Mouse (Mus musculus) hindbrain, postnatal 0 days (tissue): Measurements from ENCODE around the gene Abhd14a. TPM values are rescaled to one million over a fixed set of nuclear protein-coding genes. Genes with fewer than 3 reads are reported as not detected.

Experiments used
- ATAC-seq: fragments of 200-750 bp; cut with Nextera tagmentation; 2 replicates; pipeline ENCODE4 v1.8.0; 2017; ENCODE audit warnings: mild to moderate bottlenecking, moderate TSS enrichment, moderate library complexity
- DNase-seq: peaks from one replicate; pipeline ENCODE4 v3.0.0-alpha.2; 2015; ENCODE audit warnings: low spot score
- H3K27ac ChIP-seq: fragments of 300-500 bp; sonication (generic); 2 replicates; pipeline ENCODE4 v1.5.1; 2014; ENCODE audit warnings: mild to moderate bottlenecking
- H3K27me3 ChIP-seq: fragments of 300-500 bp; sonication (generic); 2 replicates; pipeline ENCODE4 v1.6.1; 2014; ENCODE audit warnings: low read length, mixed read lengths; ENCODE audit not compliant: insufficient read depth
- H3K36me3 ChIP-seq: fragments of 300-500 bp; sonication (generic); 2 replicates; pipeline ENCODE4 v1.6.1; 2014; ENCODE audit warnings: low read length, mixed read lengths; ENCODE audit not compliant: insufficient read depth
- H3K4me1 ChIP-seq: fragments of 300-500 bp; sonication (generic); 2 replicates; pipeline ENCODE4 v1.6.1; 2014; ENCODE audit warnings: antibody characterized with exemption, low read length, mixed read lengths; ENCODE audit not compliant: insufficient read depth
- H3K4me2 ChIP-seq: fragments of 300-500 bp; sonication (generic); 2 replicates; pipeline ENCODE4 v1.6.1; 2014; ENCODE audit warnings: low read depth, mild to moderate bottlenecking, low read length, moderate library complexity, mixed read lengths
- H3K4me3 ChIP-seq: fragments of 300-500 bp; sonication (generic); 2 replicates; pipeline ENCODE4 v1.5.1; 2014; ENCODE audit warnings: low read length
- H3K9ac ChIP-seq: fragments of 300-500 bp; sonication (generic); replicated peaks from 2 replicates; pipeline ENCODE4 v1.6.1; 2014; ENCODE audit warnings: mild to moderate bottlenecking, low read length, moderate library complexity, mixed read lengths
- H3K9me3 ChIP-seq: fragments of 300-500 bp; sonication (generic); 2 replicates; pipeline ENCODE4 v1.6.1; 2016; ENCODE audit warnings: low read length, mixed read lengths
- CTCF ChIP-seq: IDR thresholded peaks from 2 replicates; pipeline ENCODE4 v1.5.1; 2016; ENCODE audit warnings: antibody characterized with exemption, control low read depth, low read depth
- WGBS: fragments of 180-500 bp; shearing (Covaris S2); extraction: QIAGEN DNeasy Blood & Tissue Kit; methylation state at CpG from one replicate; pipeline ENCODE4 v1.1.7; 2014; 5-methylcytosine and 5-hydroxymethylcytosine counted together
- polyA plus RNA-seq: library from polyadenylated mRNA; unstranded; fragments of >200 nt; fragmentation: Nextera tagmentation; extraction: Ambion mirVana; gene quantifications from 2 replicates; pipeline ENCODE4 v1.2.1, GENCODE M21; 2015
- total RNA-seq: library from RNA; depleted of rRNA; stranded (reverse); fragments of >200 nt; gene quantifications from 2 replicates; pipeline ENCODE4 v1.2.3, GENCODE M21; 2014; rRNA removed

The Abhd14a gene
- total and polyA plus RNA-seq, 2 experiments from 2014 or later: 62.1 to 66.8 TPM

DNA sequence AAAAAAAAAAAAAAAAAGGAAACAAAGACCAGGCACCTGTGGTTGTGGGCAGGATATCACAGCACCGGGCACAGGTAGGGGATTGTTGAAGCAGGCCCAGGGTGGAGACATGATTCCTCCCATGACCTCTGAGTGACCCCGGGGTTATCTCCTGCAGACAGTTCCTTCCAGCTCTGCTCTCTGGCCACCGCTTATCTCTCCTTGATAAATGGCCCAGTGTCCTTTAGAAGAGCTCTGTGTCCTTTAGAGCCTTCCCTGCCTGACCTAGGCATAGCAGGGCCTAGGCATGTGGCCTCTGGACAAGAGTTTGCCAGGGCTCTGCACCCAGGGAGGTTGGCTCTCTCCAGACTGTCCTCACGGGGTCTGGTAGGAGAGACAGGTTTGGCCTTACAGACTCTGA, 49.7 kb downstream of the Abhd14a start:
- DNase-seq (no peak), ATAC-seq (no peak)
- Histone ChIP-seq H3K9ac (no peak overlapping the region), H3K27me3 (no peaks in the 10 kb centered on the region), H3K4me2 (no peak overlapping the region), H3K4me3 (no peak overlapping the region), H3K4me1 (peaks cover 8% of the 10 kb centered on the region; the same call in 1 of the 2 replicates), H3K36me3 (no peaks in the 10 kb centered on the region), H3K9me3 (no peaks in the 10 kb centered on the region), H3K27ac (no peak overlapping the region)
- WGBS: 91% methylated on average over 4 of the region's 4 CpGs
- no peak for TF ChIP-seq CTCF

DNA sequence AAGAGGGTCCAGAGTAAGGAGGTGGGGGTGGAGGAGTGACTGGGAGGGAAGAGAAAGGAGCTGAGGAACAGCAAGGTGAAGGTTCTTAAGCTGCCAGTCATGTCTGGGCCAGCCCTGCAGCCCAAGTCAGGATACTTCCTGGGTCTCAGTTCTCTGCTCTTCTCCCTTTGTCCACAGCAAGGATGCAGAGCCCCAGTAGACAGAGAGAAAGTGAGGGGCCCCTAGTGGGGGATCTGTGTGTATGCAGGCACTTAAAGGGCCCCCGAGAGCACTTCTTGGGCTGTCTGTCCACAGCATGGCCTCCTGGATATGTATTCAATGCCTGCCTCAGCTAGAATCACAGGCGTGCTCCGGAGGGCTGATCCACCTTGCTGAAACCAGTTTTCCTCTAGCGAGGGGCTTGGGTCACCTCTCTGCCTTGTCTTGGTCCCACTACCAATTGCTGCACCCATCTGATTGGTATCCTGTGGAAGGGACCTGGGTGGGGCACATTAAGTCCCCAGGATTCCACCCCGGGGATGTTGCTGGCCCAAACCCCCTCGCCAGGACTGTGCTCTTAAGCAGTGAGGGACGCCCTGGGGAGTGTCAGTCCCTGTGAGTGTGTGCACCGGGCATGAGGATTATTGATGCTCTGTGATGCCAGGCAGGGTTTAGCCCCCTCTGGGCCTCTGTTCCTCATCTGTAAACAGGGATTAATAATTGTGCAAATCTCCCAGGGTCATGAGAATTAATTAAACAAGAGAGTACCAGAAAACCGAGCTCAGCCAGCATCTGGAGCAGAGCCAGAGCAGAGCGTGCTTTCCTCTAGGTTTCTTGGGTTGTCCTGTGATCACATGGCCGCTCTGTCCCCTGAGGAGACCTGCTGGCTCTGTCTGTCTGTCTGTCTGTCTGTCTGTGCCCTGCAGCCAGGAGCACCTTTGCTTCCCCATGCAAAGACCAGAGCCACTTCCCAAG, 52.6 kb downstream of the Abhd14a start:
- WGBS: 28% methylated on average over 11 of the region's 11 CpGs
- DNase-seq: peak; percentile 63
- Histone ChIP-seq H3K4me1 (peaks cover 14% of the 10 kb centered on the region), H3K4me2 (no peak overlapping the region), H3K27ac (no peak overlapping the region), H3K9ac (no peak overlapping the region), H3K9me3 (no peaks in the 10 kb centered on the region), H3K4me3 (no peak overlapping the region), H3K36me3 (no peaks in the 10 kb centered on the region), H3K27me3 (no peaks in the 10 kb centered on the region)
- ATAC-seq: peak; percentile 66; the same call in 1 of the 2 replicates
- peak; percentile 60 for TF ChIP-seq CTCF

DNA sequence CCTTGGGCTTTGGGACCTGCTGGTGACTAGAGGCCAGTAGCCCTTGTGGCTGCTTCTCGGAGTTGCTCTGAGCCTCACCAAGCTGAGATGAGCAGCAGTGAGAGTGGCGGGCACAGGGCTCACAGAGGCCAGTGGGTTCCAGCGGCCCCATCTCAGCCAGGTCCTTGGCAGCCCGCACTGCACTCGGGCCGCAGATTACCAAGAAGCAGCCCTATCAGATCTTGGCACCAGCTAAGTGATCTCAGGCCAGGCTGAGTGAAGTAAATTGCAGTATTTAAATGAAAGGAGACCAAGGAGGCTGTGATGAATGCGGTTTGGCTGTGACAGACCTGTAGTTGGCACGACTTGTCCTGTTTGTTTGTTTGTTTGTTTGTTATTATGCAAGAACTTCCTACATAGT, 53.9 kb downstream of the Abhd14a start:
- TF ChIP-seq CTCF: no peak
- H3K9ac ChIP-seq: no peak overlapping the region
- H3K4me2 ChIP-seq: no peak overlapping the region
- peaks cover 14% of the 10 kb centered on the region for H3K4me1 ChIP-seq
- no peak overlapping the region for H3K27ac ChIP-seq
- ATAC-seq (peak; percentile 17; the same call in 1 of the 2 replicates), DNase-seq (no peak)
- H3K4me3 ChIP-seq: no peak overlapping the region
- 0 out of 2 replicates have a peak, but pooled peaks cover 3% of the 10 kb centered on the region for H3K9me3 ChIP-seq
- WGBS: 46% methylated on average over 8 of the region's 8 CpGs
- H3K36me3 ChIP-seq: no peaks in the 10 kb centered on the region
- H3K27me3 ChIP-seq: no peaks in the 10 kb centered on the region

DNA sequence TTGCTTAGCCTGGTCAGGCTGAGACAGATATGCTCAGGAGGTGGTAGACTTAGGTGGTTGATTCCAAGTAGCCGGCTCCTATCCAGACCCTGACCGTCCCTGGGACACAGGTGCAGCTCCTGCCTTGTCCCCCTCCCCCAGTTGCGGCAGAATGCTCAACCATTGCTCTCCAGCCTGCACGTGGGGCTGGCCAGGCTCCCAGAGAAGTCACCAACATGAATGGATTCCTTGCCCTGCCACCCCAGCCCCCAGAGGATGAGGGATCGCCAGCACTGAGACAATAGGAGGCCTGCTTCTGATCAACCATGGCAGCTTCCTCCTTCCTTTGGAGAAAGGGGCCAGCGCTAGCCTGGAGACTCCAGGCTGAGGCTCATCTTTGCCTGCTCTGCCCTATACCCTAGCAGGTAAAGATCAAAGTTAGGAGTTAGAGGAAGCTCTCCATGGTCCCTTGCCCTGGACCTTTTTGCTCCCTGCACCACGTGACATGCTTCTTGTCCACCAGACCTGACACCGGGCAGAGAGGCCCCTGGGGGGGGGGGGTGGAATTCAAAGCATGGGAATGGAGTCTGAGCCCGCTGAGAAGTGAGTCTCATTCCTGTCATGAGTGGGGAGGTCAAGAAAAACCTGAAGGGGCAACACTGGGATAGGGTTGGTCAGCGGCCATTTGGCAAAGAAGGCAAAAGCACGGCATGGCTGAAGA, 54.5 kb downstream of the Abhd14a start:
- DNase-seq (no peak), ATAC-seq (no peak)
- Histone ChIP-seq H3K27ac (no peak overlapping the region), H3K27me3 (no peaks in the 10 kb centered on the region), H3K9ac (no peak overlapping the region), H3K4me3 (no peak overlapping the region), H3K4me1 (peaks cover 14% of the 10 kb centered on the region), H3K36me3 (no peaks in the 10 kb centered on the region), H3K4me2 (no peak overlapping the region), H3K9me3 (0 out of 2 replicates have a peak, but pooled peaks cover 3% of the 10 kb centered on the region)
- no peak for TF ChIP-seq CTCF
- WGBS: 65% methylated on average over 11 of the region's 11 CpGs

Other genes starting within 250 kb of the Abhd14a start
- gene Ppm1m, start 247.9 kb downstream of the Abhd14a start, total RNA-seq: 19.0 and 23.3 TPM in 2 replicates
- gene Ppm1m, start 247.9 kb downstream of the Abhd14a start, polyA plus RNA-seq: 18.5 and 21.2 TPM in 2 replicates
- gene Twf2, start 244.6 kb downstream of the Abhd14a start, total RNA-seq: 57.4 and 72.6 TPM in 2 replicates
- 42.0 and 43.9 TPM in 2 replicates for gene Twf2, start 244.6 kb downstream of the Abhd14a start, polyA plus RNA-seq
- 0.36 and 0.37 TPM in 2 replicates for gene Tlr9, start 225.1 kb downstream of the Abhd14a start, total RNA-seq
- gene Tlr9, start 225.1 kb downstream of the Abhd14a start, polyA plus RNA-seq: 0.09 and 0.11 TPM in 2 replicates
- 80.9 and 92.7 TPM in 2 replicates for gene Alas1, start 199.0 kb downstream of the Abhd14a start, total RNA-seq
- gene Alas1, start 199.0 kb downstream of the Abhd14a start, polyA plus RNA-seq: 80.4 and 92.3 TPM in 2 replicates
- gene Poc1a, start 166.6 kb downstream of the Abhd14a start, total RNA-seq: 9.3 and 9.8 TPM in 2 replicates
- gene Poc1a, start 166.6 kb downstream of the Abhd14a start, polyA plus RNA-seq: 9.2 and 10.8 TPM in 2 replicates
- 56.0 and 66.4 TPM in 2 replicates for gene Dusp7, start 79.0 kb downstream of the Abhd14a start, total RNA-seq
- gene Dusp7, start 79.0 kb downstream of the Abhd14a start, polyA plus RNA-seq: 12.7 and 13.7 TPM in 2 replicates
- 691 and 792 TPM in 2 replicates for gene Rpl29, start 18.2 kb downstream of the Abhd14a start, total RNA-seq
- 689 and 691 TPM in 2 replicates for gene Rpl29, start 18.2 kb downstream of the Abhd14a start, polyA plus RNA-seq
- 19.3 and 28.0 TPM in 2 replicates for gene Acy1, start 9.4 kb downstream of the Abhd14a start, total RNA-seq
- 22.2 and 23.0 TPM in 2 replicates for gene Acy1, start 9.4 kb downstream of the Abhd14a start, polyA plus RNA-seq
- 20.6 and 26.8 TPM in 2 replicates for gene Abhd14b, start 219 bp downstream of the Abhd14a start, total RNA-seq
- 12.4 and 16.8 TPM in 2 replicates for gene Abhd14b, start 219 bp downstream of the Abhd14a start, polyA plus RNA-seq
- gene Pcbp4, start 5.6 kb upstream of the Abhd14a start, total RNA-seq: 623 and 719 TPM in 2 replicates
- gene Pcbp4, start 5.6 kb upstream of the Abhd14a start, polyA plus RNA-seq: 214 and 228 TPM in 2 replicates
- gene Gpr62, start 18.3 kb upstream of the Abhd14a start, total RNA-seq: 1.9 and 3.1 TPM in 2 replicates
- 3.2 TPM in 2 replicates for gene Gpr62, start 18.3 kb upstream of the Abhd14a start, polyA plus RNA-seq
- gene Rrp9, start 28.3 kb upstream of the Abhd14a start, total RNA-seq: 46.2 and 47.2 TPM in 2 replicates
- 38.3 and 39.0 TPM in 2 replicates for gene Rrp9, start 28.3 kb upstream of the Abhd14a start, polyA plus RNA-seq
- 1.7 and 2.9 TPM in 2 replicates for gene Parp3, start 29.3 kb upstream of the Abhd14a start, total RNA-seq
- gene Parp3, start 29.3 kb upstream of the Abhd14a start, polyA plus RNA-seq: 1.5 and 2.1 TPM in 2 replicates
- not detected in 2 replicates for gene Iqcf1, start 52.3 kb upstream of the Abhd14a start, total RNA-seq
- not detected in 2 replicates for gene Iqcf1, start 52.3 kb upstream of the Abhd14a start, polyA plus RNA-seq
- gene Iqcf5, start 66.9 kb upstream of the Abhd14a start, total RNA-seq: not detected in 2 replicates
- 0.35 TPM in 1 of 2 replicates, not detected in the other for gene Iqcf5, start 66.9 kb upstream of the Abhd14a start, polyA plus RNA-seq
- gene Iqcf3, start 114.0 kb upstream of the Abhd14a start, total RNA-seq: not detected in 2 replicates
- not detected in 2 replicates for gene Iqcf3, start 114.0 kb upstream of the Abhd14a start, polyA plus RNA-seq
- not detected in 2 replicates for gene Iqcf4, start 123.3 kb upstream of the Abhd14a start, total RNA-seq
- not detected in 2 replicates for gene Iqcf4, start 123.3 kb upstream of the Abhd14a start, polyA plus RNA-seq
- gene Iqcf6, start 178.9 kb upstream of the Abhd14a start, total RNA-seq: not detected in 2 replicates
- not detected in 2 replicates for gene Iqcf6, start 178.9 kb upstream of the Abhd14a start, polyA plus RNA-seq
- gene Grm2, start 208.4 kb upstream of the Abhd14a start, total RNA-seq: 12.2 and 14.3 TPM in 2 replicates
- gene Grm2, start 208.4 kb upstream of the Abhd14a start, polyA plus RNA-seq: 9.8 and 12.0 TPM in 2 replicates
- gene Tex264, start 238.2 kb upstream of the Abhd14a start, total RNA-seq: 91.4 and 107 TPM in 2 replicates
- gene Tex264, start 238.2 kb upstream of the Abhd14a start, polyA plus RNA-seq: 86.7 and 91.7 TPM in 2 replicates